Comparison of ENCODE assay signal across 8 mouse cellular contexts in genomic region chr9:22260092-22260422, GRCm38 (mm10). TPM values are rescaled to one million over a fixed set of nuclear protein-coding genes. Genes with fewer than 3 reads are reported as not detected.
DNase-seq lines count a peak whose midpoint lies in the region; ATAC-seq and TF ChIP-seq lines count a peak whose summit lies in the region.

No protein-coding gene starts in this region.

- intact Hi-C loops in gastrocnemius, adult 2 months (cut with DNase I) = no loop called here

- no peak overlapping the region for H3K27ac ChIP-seq in gastrocnemius, adult 2 months
- H3K27ac ChIP-seq in neural tube, embryonic 11.5 days (ENCODE audit: low read depth, low read length) = no peak overlapping the region
- H3K27ac ChIP-seq in limb, embryonic 15.5 days = no peak overlapping the region
- no peak overlapping the region for H3K27ac ChIP-seq in stomach, postnatal 0 days (replicated peaks)

- no peak for ATAC-seq in neural tube, embryonic 11.5 days (ENCODE audit: insufficient read depth, low FRiP score, low TSS enrichment)
- ATAC-seq in limb, embryonic 15.5 days (ENCODE audit: insufficient number of reproducible peaks, low FRiP score, low TSS enrichment, low read depth) = no peak
- ATAC-seq in stomach, postnatal 0 days (ENCODE audit: low FRiP score, low TSS enrichment) = no peak

- WGBS in neural tube, embryonic 11.5 days = 36% methylated on average over 3 of the region's 3 CpGs
- 15% methylated on average over 3 of the region's 3 CpGs for WGBS in limb, embryonic 15.5 days
- WGBS in stomach, postnatal 0 days = 31% methylated on average over 3 of the region's 3 CpGs

- TF ChIP-seq CTCF in gastrocnemius, adult 2 months (IDR thresholded peaks at IDR 0.05) = no peak
- no peak for TF ChIP-seq CTCF in stomach, postnatal 0 days (IDR thresholded peaks at IDR 0.05; ENCODE audit: low read depth)

- H3K4me3 ChIP-seq in gastrocnemius, adult 2 months = peak overlapping the region; percentile 71
- H3K4me3 ChIP-seq in neural tube, embryonic 11.5 days (ENCODE audit: low read depth, low read length) = peak overlapping the region; percentile 56
- peak overlapping the region; percentile 73 for H3K4me3 ChIP-seq in limb, embryonic 15.5 days
- H3K4me3 ChIP-seq in stomach, postnatal 0 days (ENCODE audit: low read depth, low read length) = peak overlapping the region; percentile 65

- no peaks in the 10 kb centered on the region for H3K4me1 ChIP-seq in neural tube, embryonic 11.5 days (ENCODE audit: control insufficient read depth, insufficient read depth, low read length)
- no peaks in the 10 kb centered on the region for H3K4me1 ChIP-seq in limb, embryonic 15.5 days
- no peaks in the 10 kb centered on the region for H3K4me1 ChIP-seq in stomach, postnatal 0 days (replicated peaks; ENCODE audit: control insufficient read depth, insufficient read depth)

- no peak for DNase-seq in gastrocnemius, adult 2 months
- DNase-seq in gastrocnemius, postnatal 10 days = no peak
- DNase-seq in neural tube, embryonic 11.5 days (ENCODE audit: low spot score) = no peak
- DNase-seq in neural tube, embryonic 10.5 days (ENCODE audit: extremely low spot score, low spot score) = no peak
- DNase-seq in stomach, postnatal 0 days (ENCODE audit: low spot score) = no peak
- no peak for DNase-seq in testis, postnatal 10 days (ENCODE audit: low spot score)
- no peak for DNase-seq in Muller cell, postnatal 12 days (ENCODE audit: inconsistent ontology term)

- no peaks in the 10 kb centered on the region for H3K27me3 ChIP-seq in neural tube, embryonic 11.5 days (ENCODE audit: control insufficient read depth, insufficient read depth, low read length)
- no peaks in the 10 kb centered on the region for H3K27me3 ChIP-seq in limb, embryonic 15.5 days
- H3K27me3 ChIP-seq in stomach, postnatal 0 days (ENCODE audit: control insufficient read depth, insufficient read depth, low read length) = no peaks in the 10 kb centered on the region

- TF ChIP-seq EP300 in stomach, postnatal 0 days (optimal IDR thresholded peaks at IDR 0.05) = no peak

- H3K4me2 ChIP-seq in neural tube, embryonic 11.5 days (ENCODE audit: low read depth) = peak overlapping the region; percentile 67
- H3K4me2 ChIP-seq in limb, embryonic 15.5 days = peak overlapping the region; percentile 71
- H3K4me2 ChIP-seq in stomach, postnatal 0 days (replicated peaks; ENCODE audit: low read depth) = peak overlapping the region; percentile 92

- no peak overlapping the region for H3K9ac ChIP-seq in neural tube, embryonic 11.5 days (ENCODE audit: low read length)
- H3K9ac ChIP-seq in limb, embryonic 15.5 days = no peak overlapping the region
- H3K9ac ChIP-seq in stomach, postnatal 0 days (ENCODE audit: low read length) = no peak overlapping the region

- H3K36me3 ChIP-seq in neural tube, embryonic 11.5 days (ENCODE audit: control insufficient read depth, insufficient read depth, low read length) = peaks cover 7% of the 10 kb centered on the region; the same call in 1 of the 2 replicates
- peaks cover 22% of the 10 kb centered on the region for H3K36me3 ChIP-seq in limb, embryonic 15.5 days
- H3K36me3 ChIP-seq in stomach, postnatal 0 days (ENCODE audit: control insufficient read depth, insufficient read depth, low read length) = no peaks in the 10 kb centered on the region

- peaks cover 3% of the 10 kb centered on the region; the same call in 1 of the 2 replicates for H3K9me3 ChIP-seq in neural tube, embryonic 11.5 days (ENCODE audit: control insufficient read depth, low read length)
- no peaks in the 10 kb centered on the region; the same call in 1 of the 2 replicates for H3K9me3 ChIP-seq in limb, embryonic 15.5 days
- no peaks in the 10 kb centered on the region for H3K9me3 ChIP-seq in stomach, postnatal 0 days (ENCODE audit: control insufficient read depth, low read length)

RNA-seq across cellular contexts. Expression of gene Zfp599, which starts 0.4 kb away (rescaled TPM):
- total RNA-seq in gastrocnemius, adult 2 months (2021) = not detected
- total RNA-seq in gastrocnemius, postnatal 10 days (2021) = under 1 TPM; 0.07 to 0.18 TPM
- polyA plus RNA-seq in neural tube, embryonic 11.5 days (2014; fragmentation: Nextera tagmentation; extraction: Ambion mirVana) = 6.4 and 6.7 TPM in 2 replicates
- 4.0 and 4.8 TPM in 2 replicates for polyA plus RNA-seq in limb, embryonic 15.5 days (2015; fragmentation: Nextera tagmentation; extraction: Ambion mirVana)
- polyA plus RNA-seq in stomach, postnatal 0 days (2015; fragmentation: Nextera tagmentation; extraction: Ambion mirVana) = 1.2 and 1.4 TPM in 2 replicates

RNA-seq across cellular contexts. Expression of gene Zfp809, which starts 34.5 kb away (rescaled TPM):
- 1 to 10 TPM; 7.0 to 7.2 TPM for total RNA-seq in gastrocnemius, adult 2 months (2021)
- 10 to 100 TPM in 1 of 2 experiments, 1 to 10 TPM in 1; 9.0 to 13.3 TPM for total RNA-seq in gastrocnemius, postnatal 10 days (2021)
- 11.7 and 12.3 TPM in 2 replicates for polyA plus RNA-seq in neural tube, embryonic 11.5 days (2014; fragmentation: Nextera tagmentation; extraction: Ambion mirVana)
- 16.5 and 17.7 TPM in 2 replicates for polyA plus RNA-seq in limb, embryonic 15.5 days (2015; fragmentation: Nextera tagmentation; extraction: Ambion mirVana)
- 12.2 and 12.9 TPM in 2 replicates for polyA plus RNA-seq in stomach, postnatal 0 days (2015; fragmentation: Nextera tagmentation; extraction: Ambion mirVana)

RNA-seq across cellular contexts. Expression of gene Zfp810, which starts 47.4 kb away (rescaled TPM):
- total RNA-seq in gastrocnemius, adult 2 months (2021) = under 1 TPM; 0.54 to 0.98 TPM
- 1 to 10 TPM; 3.5 to 4.8 TPM for total RNA-seq in gastrocnemius, postnatal 10 days (2021)
- polyA plus RNA-seq in neural tube, embryonic 11.5 days (2014; fragmentation: Nextera tagmentation; extraction: Ambion mirVana) = 28.1 and 30.1 TPM in 2 replicates
- 17.2 and 17.5 TPM in 2 replicates for polyA plus RNA-seq in limb, embryonic 15.5 days (2015; fragmentation: Nextera tagmentation; extraction: Ambion mirVana)
- polyA plus RNA-seq in stomach, postnatal 0 days (2015; fragmentation: Nextera tagmentation; extraction: Ambion mirVana) = 10.1 and 10.2 TPM in 2 replicates
